Mouse (Mus musculus): ENCODE results near the gene Apol8. TPM values are rescaled to one million over a fixed set of nuclear protein-coding genes. Genes with fewer than 3 reads are reported as not detected.

Apol8 gene
- polyA plus RNA-seq, 1 experiment: 0.46 TPM

DNA sequence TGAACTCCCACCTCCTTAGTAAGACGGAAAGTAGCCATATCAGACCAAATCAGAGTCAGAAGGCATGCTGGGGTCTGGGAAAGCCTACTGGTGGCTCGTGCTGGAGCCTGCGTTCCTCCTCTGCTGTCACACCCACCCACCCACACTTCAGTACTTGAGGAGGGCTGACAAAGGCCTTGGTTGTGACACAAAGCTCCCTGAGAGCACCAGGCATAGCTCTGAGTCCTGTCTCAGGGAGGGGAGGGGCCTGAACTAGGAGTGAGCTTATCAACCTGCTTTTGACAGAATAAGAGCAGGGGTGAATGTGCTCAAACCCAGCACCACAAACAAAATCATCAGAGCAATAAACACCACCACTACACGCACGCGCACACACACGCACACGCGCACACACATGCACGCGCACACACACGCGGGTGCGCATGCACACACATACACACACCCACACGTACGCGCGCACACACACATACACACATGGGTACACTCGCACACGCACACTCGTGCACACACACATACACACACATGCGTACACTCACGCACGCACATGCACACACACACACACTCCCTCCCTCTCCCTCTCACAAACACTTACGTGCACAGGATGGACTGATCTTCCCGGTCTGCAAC is 39.7 kb upstream of the Apol8 start:
- Histone ChIP-seq H3K4me3 (ENCODE audit: insufficient read depth, poor library complexity, severe bottlenecking) (no peak overlapping the region), H3K36me3 (ENCODE audit: control insufficient read depth, insufficient read depth) (peaks cover 83% of the 10 kb centered on the region)
- no peak for TF ChIP-seq MYOG (IDR thresholded peaks at IDR 0.05; ENCODE audit: control insufficient read depth, extremely low read depth, insufficient read length)
- no peak for TF ChIP-seq USF1 (IDR thresholded peaks at IDR 0.05; ENCODE audit: low read depth)
- TF ChIP-seq CEBPB (IDR thresholded peaks at IDR 0.05; ENCODE audit: low read depth): no peak
- TF ChIP-seq MYOD1 (IDR thresholded peaks at IDR 0.05; ENCODE audit: control insufficient read depth, insufficient read length, low read depth): no peak
- no peak for TF ChIP-seq FOSL1 (IDR thresholded peaks at IDR 0.05; ENCODE audit: insufficient read depth, low read length, poor library complexity, severe bottlenecking)
- TF ChIP-seq MAX (IDR thresholded peaks at IDR 0.05): no peak
- no peak for TF ChIP-seq CTCF (IDR thresholded peaks at IDR 0.05; ENCODE audit: control insufficient read depth, insufficient read depth, insufficient read length)

DNA sequence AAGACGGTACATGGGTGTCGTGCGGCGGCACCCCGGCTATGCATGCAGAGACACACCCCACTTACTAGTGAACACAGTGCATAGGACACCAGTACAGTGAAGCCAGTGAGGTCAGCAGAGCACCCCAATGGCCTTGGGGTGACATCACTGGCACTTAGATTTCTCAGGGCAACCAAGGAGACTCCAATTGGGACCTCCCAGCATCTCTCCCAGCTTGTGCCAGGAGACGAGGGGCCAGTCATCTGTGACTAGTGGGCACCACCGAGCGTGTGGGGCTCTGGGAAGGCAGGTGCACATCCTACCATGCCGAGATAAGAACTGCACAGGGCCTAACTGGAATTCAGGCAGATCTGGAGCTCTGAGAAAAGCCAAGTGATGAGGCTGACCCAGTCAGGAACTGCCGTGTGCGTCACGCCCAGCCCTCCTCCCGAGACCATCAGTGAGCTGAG is 38.1 kb upstream of the Apol8 start:
- Histone ChIP-seq H3K79me2 (ENCODE audit: control insufficient read depth, insufficient read depth) (peaks cover 100% of the 10 kb centered on the region), H3K79me3 (ENCODE audit: low read depth) (peaks cover 85% of the 10 kb centered on the region), H3ac (ENCODE audit: control insufficient read depth, insufficient read length, low read depth) (no peak overlapping the region), H3K36me3 (ENCODE audit: control insufficient read depth, insufficient read depth) (peaks cover 88% of the 10 kb centered on the region), H3K27me3 (ENCODE audit: control insufficient read depth, insufficient read depth, insufficient read length) (no peaks in the 10 kb centered on the region), H3K4me3 (ENCODE audit: insufficient read depth, poor library complexity, severe bottlenecking) (no peak overlapping the region)
- no peak for TF ChIP-seq CTCF (IDR thresholded peaks at IDR 0.05; ENCODE audit: control insufficient read depth, insufficient read depth, insufficient read length)
- no peak for TF ChIP-seq CEBPB (IDR thresholded peaks at IDR 0.05; ENCODE audit: low read depth)
- TF ChIP-seq USF1 (IDR thresholded peaks at IDR 0.05; ENCODE audit: low read depth): no peak
- no peak for TF ChIP-seq MAX (IDR thresholded peaks at IDR 0.05)
- TF ChIP-seq FOSL1 (IDR thresholded peaks at IDR 0.05; ENCODE audit: insufficient read depth, low read length, poor library complexity, severe bottlenecking): no peak
- TF ChIP-seq MYOG (IDR thresholded peaks at IDR 0.05; ENCODE audit: control insufficient read depth, extremely low read depth, insufficient read length): no peak
- TF ChIP-seq MYOD1 (IDR thresholded peaks at IDR 0.05; ENCODE audit: control insufficient read depth, insufficient read length, low read depth): no peak

More for the DNA sequence above, 39.7 kb upstream of the Apol8 start:
- H3K27me3 ChIP-seq (ENCODE audit: control insufficient read depth, insufficient read depth, insufficient read length): no peaks in the 10 kb centered on the region
- H3K79me2 ChIP-seq (ENCODE audit: control insufficient read depth, insufficient read depth): peaks cover 100% of the 10 kb centered on the region
- H3ac ChIP-seq (ENCODE audit: control insufficient read depth, insufficient read length, low read depth): peak overlapping the region; percentile 9
- peaks cover 86% of the 10 kb centered on the region for H3K79me3 ChIP-seq (ENCODE audit: low read depth)

DNA sequence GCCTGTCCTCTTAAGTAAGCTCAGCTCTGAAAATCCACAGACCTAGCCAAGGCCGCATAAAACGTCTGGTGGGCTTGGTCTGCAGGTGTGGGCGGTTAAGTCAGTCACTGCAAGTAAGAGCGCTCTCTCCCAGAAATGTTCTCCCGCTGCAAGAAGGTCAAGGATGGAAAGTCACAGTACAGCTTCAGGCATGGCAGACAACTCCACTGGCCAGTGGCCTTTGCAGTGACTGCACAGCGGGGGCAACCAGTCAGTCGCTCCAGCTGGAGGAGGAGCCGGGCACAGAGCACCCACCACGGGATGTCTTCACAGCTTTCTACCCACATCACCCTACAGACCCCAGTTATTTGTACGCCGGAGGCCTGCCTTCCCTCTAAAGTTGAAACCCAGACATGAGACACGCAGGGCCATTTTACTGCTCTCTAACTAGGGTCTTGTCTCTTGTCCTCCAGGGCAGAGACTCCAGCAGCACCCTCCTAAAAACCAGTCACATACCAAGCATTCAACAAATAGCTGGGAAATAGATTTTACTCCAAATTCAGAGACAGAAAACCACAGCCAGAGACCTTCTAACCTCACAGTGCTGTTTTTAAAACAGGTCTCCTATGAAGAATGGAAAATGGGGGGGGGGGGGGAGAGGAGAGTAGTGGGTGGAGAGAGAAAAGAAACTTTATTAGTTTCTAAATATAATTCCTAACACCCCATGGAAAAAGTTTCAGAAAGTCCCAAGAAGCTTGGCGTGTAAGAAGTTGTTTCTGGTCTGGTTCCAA is 37.5 kb upstream of the Apol8 start:
- no peak overlapping the region for H3K4me3 ChIP-seq (ENCODE audit: insufficient read depth, poor library complexity, severe bottlenecking)
- peaks cover 99% of the 10 kb centered on the region for H3K79me2 ChIP-seq (ENCODE audit: control insufficient read depth, insufficient read depth)
- H3K27me3 ChIP-seq (ENCODE audit: control insufficient read depth, insufficient read depth, insufficient read length): no peaks in the 10 kb centered on the region
- H3K79me3 ChIP-seq (ENCODE audit: low read depth): peaks cover 83% of the 10 kb centered on the region
- H3K36me3 ChIP-seq (ENCODE audit: control insufficient read depth, insufficient read depth): peaks cover 90% of the 10 kb centered on the region
- no peak overlapping the region for H3ac ChIP-seq (ENCODE audit: control insufficient read depth, insufficient read length, low read depth)
- TF ChIP-seq USF1 (IDR thresholded peaks at IDR 0.05; ENCODE audit: low read depth) (no peak), FOSL1 (IDR thresholded peaks at IDR 0.05; ENCODE audit: insufficient read depth, low read length, poor library complexity, severe bottlenecking) (no peak), CTCF (IDR thresholded peaks at IDR 0.05; ENCODE audit: control insufficient read depth, insufficient read depth, insufficient read length) (no peak), MAX (IDR thresholded peaks at IDR 0.05) (no peak), MYOG (IDR thresholded peaks at IDR 0.05; ENCODE audit: control insufficient read depth, extremely low read depth, insufficient read length) (no peak)

DNA sequence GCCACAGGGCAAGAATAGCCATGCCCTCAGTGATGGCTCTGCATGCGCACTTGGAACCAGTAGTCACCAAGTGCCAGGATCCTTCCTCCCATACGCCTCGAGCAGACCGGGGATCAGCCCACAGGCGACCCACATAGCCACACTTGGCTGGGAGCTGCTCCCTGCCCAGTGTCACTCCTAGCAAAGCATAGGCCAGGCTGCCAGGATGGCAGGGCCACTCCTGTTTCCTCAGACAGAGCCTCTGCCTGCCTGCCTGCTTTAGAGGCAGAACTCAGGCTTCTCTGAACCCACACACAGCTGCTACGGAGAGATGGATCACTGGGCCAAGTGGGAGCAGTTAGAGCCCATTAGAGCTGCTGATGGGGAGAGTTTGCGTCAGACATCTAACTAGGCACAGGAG is 36.8 kb upstream of the Apol8 start:
- H3K79me3 ChIP-seq (ENCODE audit: low read depth): peaks cover 86% of the 10 kb centered on the region
- peaks cover 97% of the 10 kb centered on the region for H3K36me3 ChIP-seq (ENCODE audit: control insufficient read depth, insufficient read depth)
- no peaks in the 10 kb centered on the region for H3K27me3 ChIP-seq (ENCODE audit: control insufficient read depth, insufficient read depth, insufficient read length)
- no peak for TF ChIP-seq FOSL1 (IDR thresholded peaks at IDR 0.05; ENCODE audit: insufficient read depth, low read length, poor library complexity, severe bottlenecking)
- H3K4me3 ChIP-seq (ENCODE audit: insufficient read depth, poor library complexity, severe bottlenecking): no peak overlapping the region
- peaks cover 99% of the 10 kb centered on the region for H3K79me2 ChIP-seq (ENCODE audit: control insufficient read depth, insufficient read depth)
- no peak overlapping the region for H3ac ChIP-seq (ENCODE audit: control insufficient read depth, insufficient read length, low read depth)

DNA sequence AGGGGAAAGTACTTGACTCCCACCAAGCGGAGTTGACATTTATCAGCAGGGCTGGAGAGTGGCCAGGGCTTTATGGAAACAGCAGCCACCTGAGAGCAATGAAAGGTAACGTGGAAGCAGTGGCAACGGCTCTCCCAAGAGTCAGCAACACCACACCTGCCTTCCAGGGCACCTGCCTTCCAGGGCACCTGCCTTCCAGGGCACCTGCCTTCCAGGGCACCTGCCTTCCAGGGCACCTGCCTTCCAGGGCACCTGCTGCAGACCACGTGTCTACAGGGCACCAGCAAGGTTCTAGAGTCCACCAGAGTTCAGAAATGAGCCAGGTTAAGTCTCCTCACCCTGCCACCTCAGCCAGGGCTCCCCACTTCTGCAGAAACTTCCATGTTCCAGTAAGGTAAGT is 36.3 kb upstream of the Apol8 start:
- Histone ChIP-seq H3K27me3 (ENCODE audit: control insufficient read depth, insufficient read depth, insufficient read length) (no peaks in the 10 kb centered on the region), H3ac (ENCODE audit: control insufficient read depth, insufficient read length, low read depth) (no peak overlapping the region), H3K36me3 (ENCODE audit: control insufficient read depth, insufficient read depth) (peaks cover 100% of the 10 kb centered on the region), H3K79me2 (ENCODE audit: control insufficient read depth, insufficient read depth) (peaks cover 99% of the 10 kb centered on the region), H3K4me3 (ENCODE audit: insufficient read depth, poor library complexity, severe bottlenecking) (no peak overlapping the region), H3K79me3 (ENCODE audit: low read depth) (peaks cover 85% of the 10 kb centered on the region)
- no peak for TF ChIP-seq CEBPB (IDR thresholded peaks at IDR 0.05; ENCODE audit: low read depth)
- no peak for TF ChIP-seq MYOD1 (IDR thresholded peaks at IDR 0.05; ENCODE audit: control insufficient read depth, insufficient read length, low read depth)
- no peak for TF ChIP-seq FOSL1 (IDR thresholded peaks at IDR 0.05; ENCODE audit: insufficient read depth, low read length, poor library complexity, severe bottlenecking)
- TF ChIP-seq MAX (IDR thresholded peaks at IDR 0.05): no peak
- TF ChIP-seq MYOG (IDR thresholded peaks at IDR 0.05; ENCODE audit: control insufficient read depth, extremely low read depth, insufficient read length): no peak
- no peak for TF ChIP-seq CTCF (IDR thresholded peaks at IDR 0.05; ENCODE audit: control insufficient read depth, insufficient read depth, insufficient read length)
- TF ChIP-seq USF1 (IDR thresholded peaks at IDR 0.05; ENCODE audit: low read depth): no peak
